Mouse (Mus musculus) lung, postnatal 0 days (tissue): ENCODE measurements around the gene Habp2.

Source experiments
- CTCF ChIP-seq: IDR thresholded peaks from 2 replicates; pipeline ENCODE4 v1.5.1; 2016; ENCODE audit warnings: antibody characterized with exemption, mild to moderate bottlenecking
- EP300 ChIP-seq: IDR thresholded peaks from 2 replicates; pipeline ENCODE4 v1.6.1; 2016; ENCODE audit warnings: antibody characterized with exemption, mild to moderate bottlenecking, control low read depth

DNA sequence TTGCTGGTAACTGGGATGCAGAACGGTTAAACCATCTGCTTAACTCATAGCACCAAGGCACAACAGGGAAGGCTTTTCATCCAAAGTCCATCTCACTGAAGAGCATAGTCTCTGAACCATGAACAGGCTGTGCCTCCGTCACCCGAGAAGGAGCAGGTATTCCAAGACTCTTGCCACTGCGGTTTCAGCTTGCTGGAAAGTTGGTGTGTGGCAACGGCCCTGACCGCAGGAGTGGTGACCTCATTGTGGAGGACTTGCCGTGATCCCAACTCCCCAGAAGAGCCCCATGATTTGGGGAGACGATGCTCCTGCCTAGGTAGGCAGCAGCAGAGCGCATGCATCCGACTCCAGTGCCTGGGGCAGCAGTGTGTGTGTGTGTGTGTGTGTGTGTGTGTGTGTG, 66.8 kb downstream of the Habp2 start:
- TF ChIP-seq CTCF = no peak
- TF ChIP-seq EP300 = no peak
